Mouse (Mus musculus): ENCODE results near the gene Olfr769. TPM values are rescaled to one million over a fixed set of nuclear protein-coding genes. Genes with fewer than 3 reads are reported as not detected.
"Not testable (repeated sequence)": the region's sequence is repeated elsewhere in the genome, so short reads cannot be mapped to it uniquely, and the experiment has no call there.

Olfr769 gene
- not detected for total RNA-seq (2021)
- long read RNA-seq, experiment 1: 0 reads
- long read RNA-seq, experiment 2: 0 reads

DNA sequence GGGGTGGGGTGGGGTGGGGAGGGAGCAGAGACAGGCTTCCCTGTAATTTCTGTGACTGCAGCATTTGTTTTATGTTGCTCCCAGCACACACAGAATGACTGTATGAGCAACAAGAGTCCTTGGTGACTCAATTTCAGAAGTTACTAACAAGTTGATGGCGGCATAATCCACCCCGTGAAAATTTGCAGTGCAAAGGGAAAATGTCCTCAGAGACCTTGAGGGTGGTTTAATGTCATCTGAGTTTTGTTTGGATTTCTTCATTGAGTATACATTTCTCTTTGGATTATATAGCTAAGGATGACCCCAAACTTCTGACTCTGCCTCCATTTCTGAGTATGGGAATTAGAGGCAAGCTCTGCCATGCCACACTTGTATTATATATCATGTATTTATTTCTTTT is at the start of gene Olfr769:
TSS of gene Olfr769 (minus strand) at position 101 of the 400 bp plus-strand sequence.
- DNase-seq: no peak
- intact Hi-C loops (cut with DNase I; ENCODE audit: low total_unique reads): no loop called here

DNA sequence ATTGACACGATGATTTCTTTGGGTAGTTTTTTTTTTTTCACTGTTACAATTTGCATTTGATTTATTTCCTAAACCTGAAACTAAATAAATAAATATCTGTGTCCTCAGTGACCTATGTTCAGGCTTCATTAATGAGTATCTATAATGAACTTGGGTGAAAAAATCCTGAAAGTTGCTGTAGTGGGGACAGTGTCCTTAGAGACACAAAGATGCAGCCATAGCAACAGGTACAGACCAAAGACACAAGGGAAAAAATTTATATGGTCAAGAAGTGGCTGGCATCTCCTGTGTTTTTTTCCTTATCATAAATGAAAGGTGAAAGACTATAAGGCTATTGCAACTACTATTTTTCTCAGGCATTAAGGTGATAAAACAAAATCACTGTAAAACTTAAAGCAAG is 47.0 kb upstream of the Olfr769 start, which contains the start of gene Olfr771:
TSS of gene Olfr771 (minus strand) at position 101 of the 400 bp plus-strand sequence.
- DNase-seq: no peak
- intact Hi-C loops (cut with DNase I; ENCODE audit: low total_unique reads): no loop called here

DNA sequence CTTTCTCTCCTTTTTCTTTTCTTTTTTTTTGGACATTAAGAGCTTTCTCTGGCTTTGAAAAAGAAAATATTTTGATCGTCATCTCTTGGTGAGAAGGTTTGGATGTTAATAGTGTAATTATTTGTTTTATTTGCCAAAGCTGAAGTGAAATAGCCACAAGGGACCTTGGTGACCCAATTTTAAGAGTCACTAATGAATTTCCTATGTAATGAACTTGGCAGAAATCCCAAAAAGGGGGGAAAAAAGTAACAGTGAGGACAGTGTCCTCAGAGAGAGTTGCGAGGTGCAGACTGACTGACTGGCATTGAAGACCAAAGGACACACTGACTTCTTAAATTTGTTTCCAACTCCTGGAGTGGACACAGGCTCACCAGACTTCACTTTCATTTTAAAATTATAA is 21.2 kb upstream of the Olfr769 start, which contains the start of gene Olfr770:
TSS of gene Olfr770 (minus strand) at position 101 of the 400 bp plus-strand sequence.
- intact Hi-C loops (cut with DNase I; ENCODE audit: low total_unique reads): no loop called here
- DNase-seq: no peak

- intact Hi-C loops (cut with DNase I; ENCODE audit: low total_unique reads): no loop called here
- no peak for DNase-seq
Measured at GRCm38 (mm10) chr10:129115146-129115545, 2.5 kb downstream of the Olfr769 start.

DNA sequence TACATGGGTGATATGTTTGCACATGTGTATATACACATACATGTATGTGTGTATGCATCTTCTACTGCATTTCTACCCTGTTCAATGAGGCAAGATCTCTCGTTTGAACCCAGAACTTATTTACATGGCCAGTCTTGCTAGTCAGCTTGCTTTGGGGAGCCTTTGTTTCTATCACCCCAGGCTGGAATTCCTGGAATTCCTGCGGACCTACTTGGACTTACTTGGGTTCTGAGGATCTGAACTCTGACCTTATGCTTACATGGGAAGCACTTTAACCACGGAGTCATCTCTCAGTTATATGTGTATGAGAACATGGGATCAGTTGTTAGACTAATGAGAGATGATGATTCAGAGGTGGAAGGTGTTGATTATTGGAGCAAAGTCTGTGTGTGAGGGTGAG is 16.4 kb downstream of the Olfr769 start:
- DNase-seq: no peak
- intact Hi-C loops (cut with DNase I; ENCODE audit: low total_unique reads): no loop called here

GRCm38 (mm10) chr10:129099275-129099674 is 18.4 kb downstream of the Olfr769 start, which contains the start of gene Olfr768:
TSS of gene Olfr768 (minus strand) at chr10:129099375.
- intact Hi-C loops (cut with DNase I; ENCODE audit: low total_unique reads): no loop called here

DNA sequence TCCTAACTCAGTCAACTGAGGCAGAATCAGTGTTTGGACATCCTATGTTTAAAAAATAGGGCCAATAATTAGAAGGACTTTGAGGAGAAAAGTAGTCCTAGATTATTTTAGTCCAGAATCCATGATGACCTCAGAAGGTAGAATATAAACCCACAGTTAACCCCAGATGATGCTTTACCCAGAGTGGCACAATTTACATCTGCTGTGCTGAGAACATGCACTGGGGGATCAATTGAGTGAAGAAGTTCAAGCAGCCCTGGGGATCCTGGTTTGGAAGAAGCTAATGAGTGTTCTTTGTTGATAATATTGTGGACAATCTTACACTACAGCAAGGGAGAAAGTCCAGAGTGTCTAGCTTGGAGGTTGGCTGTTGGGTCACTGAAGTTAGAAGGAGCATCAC is 34.9 kb downstream of the Olfr769 start, which contains the start of gene Olfr767:
TSS of gene Olfr767 (minus strand) at position 101 of the 400 bp plus-strand sequence.
- intact Hi-C loops (cut with DNase I; ENCODE audit: low total_unique reads); DNase-seq: not testable (repeated sequence)

More at GRCm38 (mm10) chr10:129099275-129099674, 18.4 kb downstream of the Olfr769 start, which contains the start of gene Olfr768:
- DNase-seq: no peak

DNA sequence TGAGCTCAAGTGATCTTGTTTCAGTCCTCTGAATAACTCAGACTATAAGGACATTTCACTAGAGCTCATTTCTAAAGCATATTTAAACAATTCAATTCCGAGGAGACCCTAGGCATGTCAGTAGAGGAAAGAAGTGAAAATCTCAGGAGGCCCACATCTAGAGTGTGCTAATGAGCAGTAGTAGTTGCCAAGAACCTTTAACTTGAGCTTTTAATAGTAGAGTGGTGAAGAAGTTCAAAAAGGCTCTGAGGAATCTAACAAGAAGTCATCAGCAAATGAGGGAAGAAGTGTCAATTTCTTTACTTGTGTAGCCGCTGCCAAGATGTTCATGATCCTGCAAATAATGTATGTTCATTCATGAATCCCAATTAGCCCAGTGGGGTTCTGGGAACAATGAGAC is 48.8 kb downstream of the Olfr769 start, which contains the start of gene Olfr766-ps1:
TSS of gene Olfr766-ps1 (minus strand) at position 101 of the 400 bp plus-strand sequence.
- intact Hi-C loops (cut with DNase I; ENCODE audit: low total_unique reads): no loop called here
- no peak for DNase-seq

Other genes starting within 250 kb of the Olfr769 start
- gene Gdf11, start 226.1 kb downstream of the Olfr769 start, total RNA-seq (2021): 1 to 10 TPM; 6.7 to 7.1 TPM
- 100 to 1,000 TPM; 121 to 151 TPM for gene Cd63, start 216.9 kb downstream of the Olfr769 start, total RNA-seq (2021)
- gene Rdh5, start 195.0 kb downstream of the Olfr769 start, total RNA-seq (2021): 1 to 10 TPM; 5.6 to 7.7 TPM
- 100 to 1,000 TPM; 174 to 181 TPM for gene Bloc1s1, start 193.8 kb downstream of the Olfr769 start, total RNA-seq (2021)
- gene Itga7, start 184.0 kb downstream of the Olfr769 start, total RNA-seq (2021): 10 to 100 TPM; 88.7 to 94.7 TPM
- gene Mettl7b, start 156.9 kb downstream of the Olfr769 start, total RNA-seq (2021): under 1 TPM in 1 of 2 experiments, not detected in 1; 0.16 TPM
- gene Olfr9, start 128.4 kb downstream of the Olfr769 start, total RNA-seq (2021): not detected
- not detected for gene Olfr763, start 107.1 kb downstream of the Olfr769 start, total RNA-seq (2021)
- not detected for gene Olfr764-ps1, start 78.0 kb downstream of the Olfr769 start, total RNA-seq (2021)
- gene Olfr765, start 67.9 kb downstream of the Olfr769 start, total RNA-seq (2021): not detected
- not detected for gene Olfr766-ps1, start 48.9 kb downstream of the Olfr769 start, total RNA-seq (2021)
- not detected for gene Olfr767, start 35.0 kb downstream of the Olfr769 start, total RNA-seq (2021)
- gene Olfr768, start 18.5 kb downstream of the Olfr769 start, total RNA-seq (2021): not detected
- not detected for gene Olfr770, start 21.1 kb upstream of the Olfr769 start, total RNA-seq (2021)
- gene Olfr771, start 46.9 kb upstream of the Olfr769 start, total RNA-seq (2021): not detected
- not detected for gene Olfr772, start 60.1 kb upstream of the Olfr769 start, total RNA-seq (2021)
- gene Olfr773, start 69.6 kb upstream of the Olfr769 start, total RNA-seq (2021): not detected
- not detected for gene Olfr774, start 118.3 kb upstream of the Olfr769 start, total RNA-seq (2021)
- not detected for gene Olfr775, start 130.6 kb upstream of the Olfr769 start, total RNA-seq (2021)
- not detected for gene Olfr776, start 141.3 kb upstream of the Olfr769 start, total RNA-seq (2021)
- gene Olfr777, start 153.6 kb upstream of the Olfr769 start, total RNA-seq (2021): not detected
- gene Olfr780, start 200.3 kb upstream of the Olfr769 start, total RNA-seq (2021): not detected
- gene Olfr781, start 211.0 kb upstream of the Olfr769 start, total RNA-seq (2021): not detected
- gene Olfr782, start 231.0 kb upstream of the Olfr769 start, total RNA-seq (2021): not detected

Measured in gastrocnemius, postnatal 14 days (tissue).